Mouse (Mus musculus) adipocyte (in vitro differentiated cells): ENCODE results near the gene Cyp2d22.
A peak's percentile ranks its signal among the peaks of the same experiment; 100 is the strongest.
"Not testable (repeated sequence)": the region's sequence is repeated elsewhere in the genome, so short reads cannot be mapped to it uniquely, and the experiment has no call there.

Experiments used
- DNase-seq: peaks from one replicate; pipeline ENCODE4 v3.0.0-alpha.2; 2016; ENCODE audit warnings: low spot score

Cyp2d22 gene

DNA sequence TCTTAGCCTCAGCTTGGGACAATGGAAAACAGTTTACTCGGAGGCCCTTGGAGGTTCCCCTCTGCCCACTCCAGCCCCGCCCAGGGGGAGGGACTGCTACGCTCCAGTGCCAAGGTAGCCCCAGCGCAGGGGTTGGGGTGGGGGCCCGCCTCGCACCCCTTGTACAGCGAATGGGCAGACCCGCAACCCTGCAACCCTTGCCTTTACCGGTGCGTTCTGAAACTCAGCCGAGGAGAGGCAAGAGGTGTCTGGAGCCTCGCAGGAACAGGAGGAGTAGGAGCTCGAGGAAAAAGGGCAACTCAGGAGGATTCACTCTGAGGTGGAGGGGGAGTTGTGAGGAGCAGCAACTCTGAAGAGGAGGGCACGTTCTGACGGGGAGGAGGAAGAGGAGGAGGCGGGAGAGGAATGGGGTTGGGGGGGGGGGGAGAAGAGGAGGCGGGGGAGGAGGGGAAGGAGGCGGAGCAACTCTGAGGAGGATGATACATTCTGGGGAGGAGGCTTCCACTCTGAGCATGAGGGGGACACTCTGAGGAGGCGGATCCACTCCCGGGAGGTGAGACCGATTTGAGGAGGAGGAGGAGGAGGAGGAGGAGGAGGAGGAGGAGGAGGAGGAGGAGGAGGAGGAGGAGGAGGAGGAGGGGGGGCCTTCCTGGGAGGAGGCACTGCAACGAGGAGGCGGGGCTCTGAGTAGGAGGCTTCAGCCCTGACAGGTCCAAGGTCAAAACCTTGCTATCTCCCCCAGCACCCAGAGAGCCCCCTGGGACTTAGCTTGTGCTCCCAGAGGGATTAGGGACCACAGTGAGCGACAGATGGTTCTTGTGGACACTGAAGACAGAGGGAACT lies at the start of gene Cyp2d22:
Gene Cyp2d22, minus strand, starts transcription at position 390 of the 843 bp plus-strand sequence.
- DNase-seq: no peak

DNA sequence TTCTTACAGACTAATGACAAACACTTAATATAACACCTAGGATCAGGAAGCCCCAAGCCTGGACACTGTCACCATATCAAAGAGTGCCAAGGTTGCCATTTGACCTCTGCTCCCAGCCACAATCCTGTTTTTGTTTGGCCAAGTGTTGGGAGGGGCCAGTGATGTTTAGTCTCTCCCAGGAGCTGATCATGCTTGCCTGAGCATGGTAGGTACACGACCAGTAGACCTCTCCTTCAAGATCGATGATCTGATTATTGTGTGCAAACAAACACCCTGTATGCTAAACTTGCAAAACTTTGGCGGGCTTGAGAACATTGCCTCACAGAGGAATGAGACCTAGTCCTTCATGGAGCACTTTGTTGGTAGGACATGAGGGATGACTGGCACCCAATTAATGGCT lies 43.4 kb upstream of the Cyp2d22 start:
- DNase-seq: no peak

DNA sequence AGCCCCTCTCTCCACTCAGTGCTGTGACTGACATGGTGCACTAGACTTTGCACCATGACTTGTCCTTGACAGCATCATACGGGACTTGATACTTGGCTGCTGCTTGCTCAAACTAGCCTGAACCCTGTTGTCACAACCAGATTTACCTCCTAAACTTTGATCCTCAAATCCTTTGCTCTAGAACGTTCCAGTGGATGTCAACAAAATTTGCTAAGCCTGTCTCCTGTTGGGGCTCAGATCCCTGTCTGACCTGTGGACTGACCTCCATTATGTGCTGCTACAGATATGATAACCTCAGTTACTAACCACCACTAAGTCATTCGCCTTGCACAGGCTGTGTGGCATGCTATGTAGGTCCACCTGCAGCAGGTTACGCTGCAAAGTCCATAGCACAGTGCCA lies 42.9 kb upstream of the Cyp2d22 start:
- no peak for DNase-seq

DNA sequence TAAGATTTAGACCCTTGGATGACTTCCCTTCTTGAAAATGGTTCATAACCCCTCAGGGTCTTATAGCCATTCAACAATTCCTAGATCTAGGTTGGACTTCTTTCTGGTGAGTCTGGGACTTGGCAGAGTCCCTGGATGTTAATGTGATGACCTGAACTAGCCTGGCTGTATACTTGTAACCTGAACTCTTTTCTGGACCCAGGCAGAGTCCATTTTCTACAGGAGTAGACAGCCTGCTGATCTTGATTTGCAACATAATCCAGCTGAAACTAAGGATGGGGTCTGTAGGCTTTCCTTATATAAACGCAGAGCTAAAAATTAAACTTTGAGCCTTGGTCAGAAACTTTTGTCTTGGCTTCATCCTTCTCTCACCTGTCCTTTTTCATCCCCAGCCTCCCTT lies 38.6 kb upstream of the Cyp2d22 start:
- no peak for DNase-seq

DNA sequence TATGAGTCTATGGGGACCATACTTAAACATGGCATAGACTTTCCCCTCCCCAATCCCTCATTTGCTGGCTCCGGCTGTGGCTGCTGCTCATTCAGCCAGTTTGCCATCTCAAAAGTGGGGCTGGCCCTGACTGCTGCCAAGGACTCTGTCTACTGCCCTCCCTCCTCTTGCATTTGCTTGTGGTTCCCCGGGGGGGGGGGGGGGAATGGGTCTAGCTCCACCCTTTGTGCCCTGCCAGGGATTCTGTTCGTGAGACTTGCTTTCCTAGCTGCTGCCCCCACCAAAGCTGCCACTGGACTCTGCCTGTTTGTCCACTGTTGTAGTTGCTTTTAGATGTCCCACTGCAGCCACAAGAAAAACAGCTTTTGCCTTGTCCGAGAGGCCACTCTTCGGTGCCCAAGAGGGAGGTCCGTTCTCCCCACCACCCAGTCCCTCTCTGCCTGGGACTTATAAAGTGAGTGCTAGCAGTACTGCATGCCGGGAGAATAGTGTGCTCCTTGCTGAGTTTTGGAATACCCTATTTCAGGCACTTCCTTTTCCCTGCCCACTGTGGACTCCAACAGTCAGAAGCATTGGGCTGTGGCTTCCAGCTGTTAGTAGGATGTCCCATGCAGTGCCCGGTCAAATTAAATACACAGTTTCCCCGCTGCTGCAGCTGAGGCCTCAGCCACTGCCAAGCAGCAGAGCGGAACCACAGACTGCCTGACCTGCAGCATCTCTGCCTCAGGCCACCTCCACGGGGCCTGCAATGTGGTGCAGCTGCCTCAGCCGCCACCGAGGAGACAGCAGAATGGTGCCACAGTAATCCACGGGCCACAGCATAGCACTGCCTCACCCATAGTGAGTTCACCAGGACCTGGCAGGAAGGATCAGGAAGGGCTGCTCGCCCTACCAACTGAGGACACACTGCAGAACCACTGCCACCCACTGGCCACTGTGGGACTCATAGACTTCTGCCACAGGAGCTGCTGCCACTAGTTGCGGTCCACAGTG lies 37.0 kb upstream of the Cyp2d22 start:
- DNase-seq: peak; percentile 79

DNA sequence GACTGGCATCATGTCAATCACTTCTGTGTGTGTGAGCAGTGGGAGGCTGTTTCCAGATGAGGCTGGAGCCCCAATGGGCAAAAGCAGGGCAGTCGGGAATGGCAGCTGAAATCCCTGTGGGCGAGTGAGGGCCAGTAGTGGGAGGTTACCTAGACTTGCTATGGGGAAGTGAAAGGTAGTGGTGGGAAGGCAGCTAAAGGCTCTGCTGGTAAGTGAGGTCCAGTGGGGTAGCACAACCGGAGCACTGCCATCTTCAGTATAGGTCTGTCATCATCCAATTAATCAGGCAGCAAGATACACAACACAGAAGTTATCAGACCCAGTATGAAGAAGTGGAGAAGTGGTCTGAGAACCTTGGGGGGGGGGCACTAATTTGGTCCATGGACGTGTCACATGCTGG lies 27.5 kb upstream of the Cyp2d22 start:
- no peak for DNase-seq

DNA sequence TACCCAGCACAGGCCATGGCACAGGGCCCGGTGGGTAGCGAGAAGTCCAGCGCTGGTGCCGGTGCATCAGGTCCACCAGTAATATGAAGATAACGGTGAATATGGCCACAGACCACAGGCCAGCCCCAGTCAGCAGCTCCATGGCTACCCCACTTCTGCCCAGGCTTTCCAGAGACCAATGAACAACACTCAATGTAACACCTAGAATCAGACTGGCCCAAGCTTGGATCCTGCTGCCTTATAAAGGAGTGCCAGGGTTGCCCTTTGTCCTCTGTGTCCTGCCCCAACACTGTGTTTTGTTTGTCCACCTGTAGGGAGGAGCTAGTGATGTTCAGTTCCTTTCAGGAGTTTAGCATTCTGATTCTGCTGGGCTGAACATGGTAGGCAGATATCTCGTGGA lies 26.9 kb upstream of the Cyp2d22 start, which contains the start of gene Cyp2d10:
Gene Cyp2d10, minus strand, starts transcription at position 215 of the 400 bp plus-strand sequence.
- DNase-seq: no peak

DNA sequence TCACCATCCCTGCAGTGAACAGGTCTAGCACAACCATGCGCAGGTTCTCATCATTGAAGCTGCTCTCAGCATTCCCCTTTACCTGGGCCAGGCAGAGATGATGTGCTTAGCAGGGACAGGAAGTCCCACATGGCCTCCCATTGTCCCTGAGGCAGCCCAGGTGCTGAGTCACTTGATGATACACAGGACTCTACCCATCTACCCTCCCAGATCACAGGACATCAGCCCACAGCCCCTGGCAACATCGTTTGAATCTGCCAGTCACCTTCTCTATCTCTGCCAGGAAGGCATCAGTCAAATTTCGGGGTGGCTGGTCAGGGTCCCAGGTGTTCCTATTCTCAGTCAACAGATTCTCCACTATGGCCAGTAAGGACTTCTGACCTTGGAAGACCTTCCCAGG lies 24.1 kb upstream of the Cyp2d22 start:
- no peak for DNase-seq

DNA sequence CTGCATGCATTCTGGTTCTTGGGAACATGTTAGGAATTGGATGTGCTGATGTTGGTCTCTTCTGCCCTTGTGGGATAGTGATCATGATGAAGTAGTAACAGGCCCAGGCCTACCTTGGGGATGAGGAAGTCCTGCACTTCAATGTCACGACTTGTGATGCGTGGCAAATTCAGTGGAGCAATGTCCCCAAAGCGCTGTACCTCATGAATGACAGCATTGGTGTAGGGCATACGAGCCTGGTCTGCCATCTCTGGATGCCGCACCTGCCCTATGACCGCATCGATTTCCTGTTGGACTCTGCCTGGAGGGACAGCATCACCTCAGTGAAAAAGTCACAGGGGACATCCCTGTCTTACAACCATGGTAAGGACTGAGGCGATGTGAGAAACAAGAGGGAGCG lies 23.5 kb upstream of the Cyp2d22 start:
- no peak for DNase-seq

DNA sequence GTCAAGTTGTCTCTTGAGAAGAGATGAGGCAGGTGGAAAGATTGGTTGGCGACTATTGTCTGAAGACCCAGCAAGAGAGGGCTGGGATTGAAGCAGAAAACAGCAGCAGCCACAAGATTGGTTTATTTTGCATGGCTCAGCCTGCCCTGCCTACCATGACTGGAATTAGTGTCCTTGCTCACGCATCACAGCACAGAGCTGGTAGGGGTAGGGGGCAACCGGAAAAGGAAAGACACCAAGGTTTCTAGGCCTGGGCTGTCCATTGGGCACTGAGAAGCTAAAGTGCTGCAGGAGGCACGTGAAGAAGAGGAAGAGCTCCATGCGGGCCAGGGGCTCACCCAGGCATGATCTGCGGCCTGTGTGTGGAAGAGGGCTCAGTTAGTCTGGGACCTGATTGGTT lies 22.7 kb upstream of the Cyp2d22 start:
- no peak for DNase-seq

DNA sequence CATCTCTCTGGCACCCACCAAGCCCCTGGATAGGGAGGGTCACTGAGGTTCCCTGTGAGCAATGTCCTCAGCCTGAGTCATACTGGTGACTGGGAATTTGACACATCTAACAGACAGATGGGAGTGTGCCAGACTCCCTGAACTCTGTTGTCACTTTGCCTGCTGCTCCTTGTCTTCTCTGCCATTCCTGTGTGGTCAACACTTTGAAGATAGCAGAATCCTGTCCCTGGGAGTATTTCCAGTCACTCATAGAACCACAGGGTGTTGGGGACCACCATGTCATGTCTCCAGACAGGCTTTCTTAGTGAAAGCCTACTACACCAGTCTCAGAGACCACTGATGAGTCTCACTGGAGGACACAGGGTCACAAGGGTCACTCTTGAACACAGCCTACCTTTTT lies 22.0 kb upstream of the Cyp2d22 start:
- no peak for DNase-seq

DNA sequence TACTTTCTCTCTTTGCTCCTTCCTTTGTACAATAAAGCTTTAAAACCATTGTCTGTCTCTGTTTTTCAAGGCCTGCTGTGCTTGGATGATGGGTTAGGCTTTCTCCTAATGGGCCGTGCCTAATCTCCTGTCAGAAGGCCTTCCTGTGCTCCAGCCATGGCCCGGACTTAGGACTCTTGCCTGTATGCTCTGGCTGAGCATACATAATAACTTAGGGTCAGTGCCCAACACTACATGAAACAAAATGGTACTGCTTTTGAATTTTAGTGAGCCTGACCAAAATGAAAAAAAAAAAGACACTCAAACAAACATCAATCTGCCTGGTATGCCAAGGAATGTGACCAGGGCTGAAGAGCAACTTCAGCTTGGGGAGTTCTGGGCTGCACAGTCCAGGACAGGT lies 21.5 kb upstream of the Cyp2d22 start:
- DNase-seq: no peak

DNA sequence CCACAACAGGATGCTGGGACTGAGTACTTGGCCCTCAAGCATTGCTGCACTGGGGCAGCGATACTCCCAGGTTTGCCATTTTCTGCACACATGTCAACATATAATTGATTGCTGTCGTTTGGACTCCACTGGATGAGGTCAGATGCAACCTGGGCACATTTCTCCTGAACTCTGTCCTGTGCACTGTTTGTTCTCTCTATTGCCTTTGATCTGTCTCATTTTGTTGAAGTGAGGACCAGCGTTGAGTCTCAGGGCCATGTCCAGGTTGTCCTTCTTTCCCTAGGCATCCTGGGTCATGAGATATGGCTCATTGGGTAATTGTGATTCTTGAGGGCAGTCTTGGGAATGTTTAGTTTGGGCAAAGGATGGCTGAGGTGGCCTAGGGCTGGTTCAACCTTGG lies 15.9 kb upstream of the Cyp2d22 start:
- DNase-seq: not testable (repeated sequence)

DNA sequence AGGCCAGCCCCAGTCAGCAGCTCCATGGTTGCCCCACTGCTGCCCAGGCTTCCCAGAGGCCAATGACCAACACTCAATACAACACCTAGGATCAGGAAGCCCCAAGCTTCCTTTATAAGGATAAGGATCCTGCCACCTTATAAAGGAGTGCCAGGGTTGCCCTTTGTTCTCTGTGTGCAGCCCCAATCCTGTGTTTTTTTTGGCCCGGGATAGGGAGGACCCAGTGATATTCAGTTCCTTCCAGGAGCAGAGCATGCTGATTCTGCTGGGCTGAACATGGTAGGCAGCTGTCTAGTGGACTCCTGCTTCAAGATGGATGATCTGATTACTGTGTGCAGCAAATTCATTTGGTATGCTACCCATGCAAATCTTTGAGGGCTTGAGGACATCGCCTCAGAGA lies 13.9 kb upstream of the Cyp2d22 start, which contains the start of gene Cyp2d11:
Gene Cyp2d11, minus strand, starts transcription at position 101 of the 400 bp plus-strand sequence.
- not testable (repeated sequence) for DNase-seq

DNA sequence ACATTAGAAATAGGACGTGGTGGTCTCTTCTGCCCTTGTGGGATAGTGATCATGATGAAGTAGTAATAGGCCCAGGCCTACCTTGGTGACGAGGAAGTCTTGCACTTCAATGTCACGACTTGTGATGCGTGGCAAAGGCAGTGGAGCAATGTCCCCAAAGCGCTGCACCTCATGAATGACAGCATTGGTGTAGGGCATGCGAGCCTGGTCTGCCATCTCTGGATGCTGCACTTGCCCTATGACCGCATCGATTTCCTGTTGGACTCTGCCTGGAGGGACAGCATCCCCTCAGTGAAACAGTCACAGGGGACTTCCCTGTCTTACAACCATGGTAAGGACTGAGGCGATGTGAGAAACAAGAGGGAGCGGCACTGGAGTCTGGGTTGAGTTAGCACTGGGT lies 9.9 kb upstream of the Cyp2d22 start:
- DNase-seq: not testable (repeated sequence)

DNA sequence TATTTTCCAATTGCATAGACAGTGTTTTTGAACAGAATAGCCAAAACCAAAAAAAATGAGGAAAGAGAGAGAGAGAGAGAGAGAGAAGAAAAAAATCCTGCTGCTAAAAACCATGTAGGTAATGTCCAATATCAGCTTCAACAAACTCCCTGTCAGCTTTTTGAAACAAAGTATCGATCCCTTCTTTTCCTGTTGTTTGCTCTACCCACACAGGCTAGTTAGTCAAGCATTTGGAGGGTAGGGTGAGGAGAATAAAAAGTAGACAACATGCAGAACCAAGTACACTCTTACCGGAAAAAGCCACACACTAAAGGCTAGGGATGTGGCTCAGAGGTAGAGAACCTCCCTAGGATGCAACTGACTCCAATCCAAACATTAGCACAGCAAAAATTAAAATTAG lies 5.7 kb upstream of the Cyp2d22 start:
- no peak for DNase-seq

DNA sequence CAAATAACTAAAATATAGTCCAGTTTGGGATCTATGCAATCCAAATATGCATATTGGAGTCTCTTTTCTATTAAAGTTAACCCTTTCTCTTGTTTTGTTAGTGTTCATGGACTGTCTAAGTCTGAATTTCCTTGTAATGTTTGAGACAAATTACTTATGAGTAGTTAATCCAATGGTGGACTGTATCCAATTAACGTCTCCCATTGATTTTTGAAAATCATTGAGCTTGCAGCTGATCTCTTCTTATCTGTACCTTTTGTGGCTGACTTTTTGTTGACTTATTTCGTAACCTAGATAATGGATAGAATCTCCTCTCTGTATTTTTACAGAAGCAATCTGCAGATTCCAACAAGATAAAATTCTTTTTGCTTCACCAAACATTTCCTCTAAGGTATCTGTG lies 2.4 kb upstream of the Cyp2d22 start:
- DNase-seq: no peak

DNA sequence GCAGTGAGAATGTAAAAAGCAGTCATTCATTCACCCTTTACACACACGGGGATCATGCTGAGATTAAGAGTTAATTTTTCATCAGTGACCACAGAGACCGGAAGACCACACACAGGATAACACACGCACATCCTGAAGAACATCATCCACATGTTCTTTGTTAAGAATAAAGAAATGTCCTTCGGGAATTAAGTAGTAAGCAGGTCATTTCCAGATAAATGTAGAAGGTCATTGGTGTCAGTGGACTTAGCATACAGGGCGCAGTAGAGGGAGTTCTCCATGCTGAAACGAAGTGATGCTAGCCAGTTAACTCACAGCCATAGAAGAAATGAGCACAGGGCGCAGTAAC lies 628 bp upstream of the Cyp2d22 start:
- DNase-seq: no peak

DNA sequence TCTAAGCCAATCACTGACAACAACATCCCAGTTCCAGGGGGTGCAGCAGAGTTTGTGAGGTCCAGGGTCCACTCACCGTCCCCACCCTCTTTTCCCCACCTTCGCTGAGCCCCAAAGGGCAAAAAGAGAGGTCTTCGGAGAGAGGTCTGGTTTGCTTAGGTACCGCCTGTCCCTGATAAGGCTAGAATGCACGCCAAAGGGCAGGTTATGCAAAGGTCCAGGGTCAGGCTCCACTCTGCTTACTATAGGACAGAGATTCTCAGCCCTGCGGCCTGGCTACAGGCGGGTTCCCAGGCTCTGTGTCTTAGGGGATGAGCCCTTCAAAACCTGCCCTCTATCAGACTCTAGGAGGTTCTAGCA lies 569 bp downstream of the Cyp2d22 start:
- DNase-seq: no peak

DNA sequence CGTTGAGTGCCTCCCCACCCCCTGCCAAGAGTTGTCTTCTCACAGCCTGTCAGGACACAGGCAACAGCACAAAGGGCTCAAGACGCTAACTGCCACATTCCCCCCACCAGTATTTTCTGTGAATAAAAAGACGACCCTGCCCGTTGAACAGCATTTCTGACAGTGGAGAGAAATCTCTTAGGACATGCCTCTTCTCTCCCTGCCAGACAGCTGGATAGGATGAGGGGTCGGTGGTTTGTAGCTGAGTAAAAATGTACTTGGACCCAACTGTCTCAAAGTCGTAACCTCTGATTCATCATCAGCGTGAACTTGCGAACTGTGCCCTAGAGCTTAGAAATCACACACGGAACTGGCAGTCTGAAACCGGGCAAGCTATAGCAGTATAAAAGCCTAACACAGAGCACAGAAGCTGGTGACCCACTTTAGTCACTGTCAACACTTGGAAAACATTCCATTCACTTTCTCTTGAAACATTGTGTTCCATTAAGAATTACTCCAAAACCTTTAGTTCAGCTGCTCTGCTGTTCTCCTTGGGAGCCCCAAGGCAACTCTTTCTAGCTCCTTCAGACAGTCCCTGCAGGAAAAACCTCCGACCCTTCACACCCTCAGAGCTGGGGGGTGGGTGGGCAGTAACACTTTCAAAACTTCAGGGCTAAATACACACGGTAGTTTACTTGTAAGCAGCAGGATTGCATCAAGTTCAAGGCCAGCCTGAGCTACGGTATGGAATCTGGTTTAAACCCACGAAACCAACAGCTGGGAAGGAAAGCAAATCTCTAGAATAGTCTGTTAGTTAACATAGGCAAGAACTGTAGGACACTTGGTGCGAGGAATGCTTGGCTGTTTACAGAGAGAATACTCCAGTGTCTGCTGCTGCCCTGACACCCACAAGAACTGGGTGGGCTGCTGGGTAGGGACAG lies 1.5 kb downstream of the Cyp2d22 start:
- no peak for DNase-seq

DNA sequence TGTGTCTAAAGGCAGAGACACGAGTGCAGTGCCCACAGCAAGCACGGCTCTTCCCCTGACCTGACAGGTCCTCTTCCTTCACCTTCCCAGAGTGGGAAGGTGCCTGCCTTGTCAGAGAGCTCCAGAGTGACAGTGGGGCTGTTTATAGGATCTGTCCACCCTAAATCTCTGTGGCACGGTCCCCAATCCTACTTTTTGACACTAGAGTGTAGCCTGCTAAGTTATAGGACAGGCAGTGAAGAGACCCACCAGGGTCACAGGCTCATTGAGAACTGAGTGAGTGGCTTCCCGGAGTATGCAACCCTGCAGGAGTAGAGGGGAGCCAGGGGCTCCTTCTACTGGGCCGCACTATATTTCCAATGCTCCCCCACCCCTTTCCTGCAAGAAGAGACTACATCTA lies 2.4 kb downstream of the Cyp2d22 start:
- no peak for DNase-seq
